ENCODE assay signal across 8 mouse cellular contexts in the genomic region with DNA sequence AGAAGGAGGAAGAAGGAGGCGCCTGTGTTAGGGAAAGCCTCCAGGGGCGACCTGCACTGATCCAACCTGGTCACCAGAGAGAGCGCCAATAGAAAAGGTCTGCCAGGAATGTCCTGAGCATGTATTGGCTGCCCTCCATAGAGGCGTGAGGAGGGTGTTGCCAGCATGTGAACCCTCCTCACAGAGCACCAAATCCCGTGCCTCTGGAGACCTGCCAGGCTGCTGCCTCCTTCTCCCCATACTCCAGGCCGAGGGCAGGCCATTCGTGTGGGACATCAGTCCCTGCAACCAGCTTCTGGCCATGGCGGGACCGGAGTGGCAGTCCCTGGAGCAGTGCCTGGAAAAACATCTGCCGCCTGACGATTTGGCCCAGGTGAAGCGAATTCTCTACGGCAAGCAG. TPM values are rescaled to one million over a fixed set of nuclear protein-coding genes. Genes with fewer than 3 reads are reported as not detected.
DNase-seq lines count a peak whose midpoint lies in the region; ATAC-seq and TF ChIP-seq lines count a peak whose summit lies in the region.

No protein-coding gene starts in this region.

- no peaks in the 10 kb centered on the region for H3K36me3 ChIP-seq in heart, embryonic 15.5 days
- no peaks in the 10 kb centered on the region for H3K36me3 ChIP-seq in limb, embryonic 14.5 days (ENCODE audit: control insufficient read depth, insufficient read depth, low read length)
- no peaks in the 10 kb centered on the region for H3K36me3 ChIP-seq in stomach, postnatal 0 days (ENCODE audit: control insufficient read depth, insufficient read depth, low read length)

- peak; percentile 60 for ATAC-seq in heart, embryonic 15.5 days (replicated peaks; ENCODE audit: insufficient number of reproducible peaks, insufficient read depth, low FRiP score, low read depth)
- ATAC-seq in limb, embryonic 14.5 days (ENCODE audit: low FRiP score, low read depth): no peak
- ATAC-seq in stomach, postnatal 0 days (ENCODE audit: low FRiP score, low TSS enrichment): peak; percentile 77; the same call in 1 of the 2 replicates

- no peak for TF ChIP-seq POLR2A in cerebellum, adult 2 months (IDR thresholded peaks at IDR 0.05; ENCODE audit: borderline replicate concordance, insufficient read depth, low read length)
- no peak for TF ChIP-seq POLR2A in limb, embryonic 14.5 days (IDR thresholded peaks at IDR 0.05; ENCODE audit: borderline replicate concordance, extremely low read depth, insufficient read depth, insufficient read length)

- no peaks in the 10 kb centered on the region for H3K27me3 ChIP-seq in cerebellum, adult 2 months (ENCODE audit: control insufficient read depth, insufficient read depth, low read length)
- H3K27me3 ChIP-seq in heart, embryonic 15.5 days: no peaks in the 10 kb centered on the region
- H3K27me3 ChIP-seq in limb, embryonic 14.5 days (ENCODE audit: control insufficient read depth, insufficient read depth, low read length): no peaks in the 10 kb centered on the region
- H3K27me3 ChIP-seq in stomach, postnatal 0 days (ENCODE audit: control insufficient read depth, insufficient read depth, low read length): no peaks in the 10 kb centered on the region

- peak overlapping the region; percentile 25 for H3K4me3 ChIP-seq in cerebellum, adult 2 months (replicated peaks; ENCODE audit: insufficient read depth, low read depth, low read length)
- no peak overlapping the region for H3K4me3 ChIP-seq in heart, embryonic 15.5 days
- no peak overlapping the region for H3K4me3 ChIP-seq in limb, embryonic 14.5 days (replicated peaks; ENCODE audit: low read length)
- no peak overlapping the region for H3K4me3 ChIP-seq in stomach, postnatal 0 days (ENCODE audit: low read depth, low read length)

- H3K9ac ChIP-seq in heart, embryonic 15.5 days: no peak overlapping the region
- H3K9ac ChIP-seq in limb, embryonic 14.5 days (ENCODE audit: low read depth, low read length, severe bottlenecking): no peak overlapping the region
- no peak overlapping the region for H3K9ac ChIP-seq in stomach, postnatal 0 days (ENCODE audit: low read length)

- no peak overlapping the region for H3K27ac ChIP-seq in cerebellum, adult 2 months (ENCODE audit: insufficient read depth, low read length)
- no peak overlapping the region for H3K27ac ChIP-seq in heart, embryonic 15.5 days
- H3K27ac ChIP-seq in limb, embryonic 14.5 days (replicated peaks; ENCODE audit: low read depth, low read length): no peak overlapping the region
- H3K27ac ChIP-seq in stomach, postnatal 0 days (replicated peaks): no peak overlapping the region

- no peak for TF ChIP-seq CTCF in cerebellum, adult 2 months (IDR thresholded peaks at IDR 0.05; ENCODE audit: borderline replicate concordance, insufficient read depth, low read depth, low read length)
- TF ChIP-seq CTCF in stomach, postnatal 0 days (IDR thresholded peaks at IDR 0.05; ENCODE audit: low read depth): no peak

- no peak for TF ChIP-seq EP300 in stomach, postnatal 0 days (optimal IDR thresholded peaks at IDR 0.05)

- no peaks in the 10 kb centered on the region for H3K4me1 ChIP-seq in cerebellum, adult 2 months (ENCODE audit: control insufficient read depth, insufficient read depth, low read length)
- H3K4me1 ChIP-seq in heart, embryonic 15.5 days (replicated peaks): peaks cover 17% of the 10 kb centered on the region
- no peaks in the 10 kb centered on the region for H3K4me1 ChIP-seq in limb, embryonic 14.5 days (ENCODE audit: control insufficient read depth, insufficient read depth, low read length)
- no peaks in the 10 kb centered on the region for H3K4me1 ChIP-seq in stomach, postnatal 0 days (replicated peaks; ENCODE audit: control insufficient read depth, insufficient read depth)

- 0 out of 2 replicates have a peak overlapping the region, but pooled peaks have one; percentile 10 for H3K4me2 ChIP-seq in heart, embryonic 15.5 days
- peak overlapping the region; percentile 37 for H3K4me2 ChIP-seq in limb, embryonic 14.5 days (replicated peaks; ENCODE audit: low read depth, low read length, severe bottlenecking)
- no peak overlapping the region for H3K4me2 ChIP-seq in stomach, postnatal 0 days (replicated peaks; ENCODE audit: low read depth)

- WGBS in cerebellum, adult 2 months: 10% methylated on average over 13 of the region's 13 CpGs
- WGBS in heart, embryonic 15.5 days: 38% methylated on average over 13 of the region's 13 CpGs
- 36% methylated on average over 13 of the region's 13 CpGs for WGBS in limb, embryonic 14.5 days
- 44% methylated on average over 13 of the region's 13 CpGs for WGBS in stomach, postnatal 0 days

- no peaks in the 10 kb centered on the region for H3K9me3 ChIP-seq in heart, embryonic 15.5 days (replicated peaks)
- H3K9me3 ChIP-seq in limb, embryonic 14.5 days (ENCODE audit: control insufficient read depth, low read length): no peaks in the 10 kb centered on the region
- H3K9me3 ChIP-seq in stomach, postnatal 0 days (ENCODE audit: control insufficient read depth, low read length): no peaks in the 10 kb centered on the region

- peak; percentile 62 for DNase-seq in adrenal gland, adult 2 months
- no peak for DNase-seq in adrenal gland, adult 8-10 months
- peak; percentile 64 to 75 for DNase-seq in cerebellum, adult 2 months
- peak; percentile 12 for DNase-seq in limb, embryonic 14.5 days (ENCODE audit: low spot score)
- DNase-seq in stomach, postnatal 0 days (ENCODE audit: low spot score): peak; percentile 45
- DNase-seq in thymus, postnatal 10 days (ENCODE audit: low spot score in 2 of 2): no peak
- no peak for DNase-seq in retina, embryonic 14.5 days (ENCODE audit: low spot score)

RNA-seq across cellular contexts. Expression of a gene that starts 5.8 kb away (rescaled TPM):
- total RNA-seq in adrenal gland, adult 2 months (2021): 1 to 10 TPM in 1 of 2 experiments, under 1 TPM in 1; 0.72 to 2.2 TPM
- 0.20 and 0.50 TPM in 2 replicates for polyA plus RNA-seq in adrenal gland, adult 2 months (2012; rRNA removed)
- 1 to 10 TPM in 3 of 4 experiments, under 1 TPM in 1; 0.65 to 1.9 (median 1.4) TPM for total RNA-seq in adrenal gland, adult 8-10 months (2022)
- 0.20 and 0.33 TPM in 2 replicates for polyA plus RNA-seq in cerebellum, adult 2 months (2012; rRNA removed)
- 0.62 and 0.75 TPM in 2 replicates for polyA plus RNA-seq in heart, embryonic 15.5 days (2015; fragmentation: Nextera tagmentation; extraction: Ambion mirVana)
- 0.38 and 0.55 TPM in 2 replicates for polyA plus RNA-seq in limb, embryonic 14.5 days (2012; rRNA removed)
- polyA plus RNA-seq in limb, embryonic 14.5 days (2014; fragmentation: Nextera tagmentation; extraction: Ambion mirVana): 0.84 and 1.4 TPM in 2 replicates
- polyA plus RNA-seq in stomach, postnatal 0 days (2015; fragmentation: Nextera tagmentation; extraction: Ambion mirVana): 3.8 and 5.3 TPM in 2 replicates

Comparison
In these comparisons a context has a peak if more than half of its experiments do, and no peak if none do; other contexts are left out.
1. DNase-seq: peak in adrenal gland, adult 2 months (single experiment), cerebellum, adult 2 months (2 of 2), limb, embryonic 14.5 days (single experiment) and stomach, postnatal 0 days (single experiment); none in adrenal gland, adult 8-10 months (single experiment), thymus, postnatal 10 days (0 of 2) and retina, embryonic 14.5 days (single experiment).